Mouse (Mus musculus): Measurements from ENCODE around the gene Aldoc.

DNA sequence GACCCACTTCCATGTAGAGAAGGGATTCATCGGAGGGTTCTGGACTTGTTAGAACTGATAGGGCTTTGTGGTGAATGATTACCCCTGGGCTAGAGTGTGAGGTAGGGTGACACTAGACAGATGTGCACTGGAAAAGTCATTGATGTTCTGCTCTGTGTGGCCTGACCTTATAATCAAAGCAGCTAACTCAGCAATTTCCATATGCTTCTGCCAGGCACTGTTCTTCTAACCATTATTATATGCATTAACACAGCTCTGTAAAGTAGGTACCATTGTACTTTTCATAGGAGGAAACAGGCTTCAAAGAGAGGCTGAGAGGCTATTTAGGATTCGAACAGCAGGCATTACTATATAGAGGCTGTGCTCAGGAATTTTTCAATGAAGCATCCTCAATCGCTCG lies 4.4 kb downstream of the Aldoc start:
- TF ChIP-seq CTCF (IDR thresholded peaks at IDR 0.05; ENCODE audit: control insufficient read depth, insufficient read depth, insufficient read length), result no peak
- TF ChIP-seq USF1 (IDR thresholded peaks at IDR 0.05; ENCODE audit: low read depth), result no peak
- no peak for TF ChIP-seq MYOD1 (IDR thresholded peaks at IDR 0.05; ENCODE audit: control insufficient read depth, insufficient read length, low read depth)
- no peak for TF ChIP-seq MAX (IDR thresholded peaks at IDR 0.05)
- no peak for TF ChIP-seq CEBPB (IDR thresholded peaks at IDR 0.05; ENCODE audit: low read depth)
